Mouse (Mus musculus) erythroblast, embryonic 14.5 days (primary cell): Measurements from ENCODE around the gene Vmn2r12. TPM values are rescaled to one million over a fixed set of nuclear protein-coding genes. Genes with fewer than 3 reads are reported as not detected.
"Not testable (repeated sequence)": the region's sequence is repeated elsewhere in the genome, so short reads cannot be mapped to it uniquely, and the experiment has no call there.

ENCODE experiments used
- H3K27me3 ChIP-seq: 2 replicates; pipeline ENCODE4 v1.6.1; 2012; ENCODE audit warnings: inconsistent platforms; ENCODE audit not compliant: control insufficient read depth
- H3K36me3 ChIP-seq: 2 replicates; pipeline ENCODE4 v1.6.1; 2012; ENCODE audit warnings: mild to moderate bottlenecking, inconsistent platforms; ENCODE audit not compliant: control insufficient read depth
- H3K4me1 ChIP-seq: 2 replicates; pipeline ENCODE4 v1.6.1; 2012; ENCODE audit warnings: inconsistent platforms; ENCODE audit not compliant: control insufficient read depth
- H3K4me3 ChIP-seq: replicated peaks from 2 replicates; pipeline ENCODE3; 2012; ENCODE audit warnings: moderate library complexity, mild to moderate bottlenecking, inconsistent platforms
- H3K9me3 ChIP-seq: 2 replicates; pipeline ENCODE4 v1.6.1; 2012; ENCODE audit warnings: low read length, inconsistent platforms, mixed read lengths; ENCODE audit not compliant: control insufficient read depth
- GATA1 ChIP-seq: IDR thresholded peaks from 2 replicates; pipeline ENCODE4 v1.6.1; 2012; ENCODE audit warnings: low read length, inconsistent platforms, mixed read lengths
- TAL1 ChIP-seq: IDR thresholded peaks from 3 replicates; pipeline ENCODE4 v1.6.1; 2012; ENCODE audit warnings: low read length, inconsistent platforms, mixed read lengths
- polyA plus RNA-seq: library from polyadenylated mRNA; stranded (reverse); fragments of >175 nt; gene quantifications from 2 replicates; pipeline ENCODE4 v1.2.3, GENCODE M21; 2012

The Vmn2r12 gene
- not detected in 2 replicates for polyA plus RNA-seq

DNA sequence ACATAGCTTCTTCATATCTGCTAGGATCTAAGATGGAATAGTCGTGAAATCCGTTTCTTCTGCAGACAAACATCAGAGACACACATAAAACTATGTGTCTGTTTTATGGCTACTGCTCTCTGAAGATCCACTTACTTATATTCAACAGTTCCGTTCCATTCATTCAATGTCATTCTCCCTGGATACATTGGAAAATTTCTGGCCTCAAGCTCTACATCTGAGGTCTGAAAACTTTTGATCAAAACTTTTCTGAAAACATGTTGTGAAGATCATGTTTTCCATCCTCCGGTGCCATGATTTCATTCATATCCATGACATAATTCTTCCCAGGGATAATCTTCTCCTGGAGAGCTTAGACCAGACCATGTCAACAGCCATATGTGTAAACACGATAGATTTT is at the start of gene Vmn2r12:
Gene Vmn2r12 (minus strand): TSS at position 101 of the 400 bp plus-strand sequence.
- H3K4me3 ChIP-seq, H3K4me1 ChIP-seq: not testable (repeated sequence)

DNA sequence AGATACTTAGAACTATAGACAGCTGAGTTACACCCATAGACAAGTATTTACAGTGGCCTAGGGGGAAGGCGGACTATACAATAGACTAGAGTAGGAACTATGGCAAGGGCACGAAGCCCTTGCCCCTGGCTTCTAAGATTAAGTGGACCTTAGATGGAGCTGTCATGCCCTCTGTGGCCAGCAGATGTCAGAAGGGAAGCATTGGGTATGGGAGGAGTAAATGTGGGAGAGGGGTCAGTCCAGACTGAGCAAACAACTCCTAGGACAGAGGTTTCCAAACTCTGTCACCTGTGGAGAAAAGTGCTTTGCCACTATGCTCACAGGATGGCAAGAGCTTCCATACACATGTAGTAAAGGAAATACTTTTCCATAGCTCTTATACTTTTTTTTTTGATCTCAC is 41.8 kb upstream of the Vmn2r12 start:
- H3K9me3 ChIP-seq, result peaks cover 5% of the 10 kb centered on the region; the same call in 1 of the 2 replicates
- no peaks in the 10 kb centered on the region for H3K27me3 ChIP-seq
- H3K36me3 ChIP-seq, result no peaks in the 10 kb centered on the region
- TF ChIP-seq TAL1, result no peak
- TF ChIP-seq GATA1, result no peak
- H3K4me1 ChIP-seq, result no peaks in the 10 kb centered on the region
- no peak overlapping the region for H3K4me3 ChIP-seq

More for the DNA sequence above, at the start of gene Vmn2r12:
- H3K27me3 ChIP-seq, H3K36me3 ChIP-seq: not testable (repeated sequence)
- H3K9me3 ChIP-seq, result peaks cover 11% of the 10 kb centered on the region

GRCm38 (mm10) chr5:109136731-109137130 is 39.0 kb upstream of the Vmn2r12 start:
- Histone ChIP-seq H3K4me1 (no peaks in the 10 kb centered on the region), H3K27me3 (no peaks in the 10 kb centered on the region), H3K9me3 (peaks cover 3% of the 10 kb centered on the region; the same call in 1 of the 2 replicates), H3K36me3 (no peaks in the 10 kb centered on the region), H3K4me3 (no peak overlapping the region)
- TF ChIP-seq TAL1 (no peak), GATA1 (no peak)

- not testable (repeated sequence) for H3K4me1 ChIP-seq, H3K36me3 ChIP-seq, H3K27me3 ChIP-seq, H3K4me3 ChIP-seq
- H3K9me3 ChIP-seq, result peaks cover 11% of the 10 kb centered on the region
Observed at GRCm38 (mm10) chr5:109096482-109096881, 1.3 kb downstream of the Vmn2r12 start.

- H3K9me3 ChIP-seq, H3K27me3 ChIP-seq, H3K4me3 ChIP-seq, H3K4me1 ChIP-seq, H3K36me3 ChIP-seq: not testable (repeated sequence)
Observed at GRCm38 (mm10) chr5:109072016-109072415, 25.7 kb downstream of the Vmn2r12 start.

DNA sequence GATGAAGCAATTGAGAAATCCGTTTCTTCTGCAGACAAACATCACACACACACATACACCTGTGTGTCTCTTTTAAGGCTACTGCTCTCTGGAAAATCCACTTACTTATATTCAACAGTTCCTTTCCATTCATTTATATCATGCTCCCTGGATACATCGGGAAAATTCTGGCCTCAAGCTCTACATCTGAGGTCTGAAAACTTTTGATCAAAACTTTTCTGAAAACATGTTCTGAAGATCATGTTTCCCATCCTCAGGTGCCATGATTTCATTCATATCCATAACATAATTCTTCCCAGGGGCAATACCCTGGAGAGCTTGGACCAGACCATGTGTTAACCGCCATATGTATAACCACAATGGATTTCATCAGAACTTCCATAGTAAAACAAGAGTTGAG is 38.3 kb downstream of the Vmn2r12 start, which contains the start of gene Vmn2r11:
Gene Vmn2r11 (minus strand): TSS at position 101 of the 400 bp plus-strand sequence.
- not testable (repeated sequence) for H3K4me3 ChIP-seq, H3K4me1 ChIP-seq, H3K36me3 ChIP-seq, H3K27me3 ChIP-seq
- H3K9me3 ChIP-seq, result peaks cover 11% of the 10 kb centered on the region

DNA sequence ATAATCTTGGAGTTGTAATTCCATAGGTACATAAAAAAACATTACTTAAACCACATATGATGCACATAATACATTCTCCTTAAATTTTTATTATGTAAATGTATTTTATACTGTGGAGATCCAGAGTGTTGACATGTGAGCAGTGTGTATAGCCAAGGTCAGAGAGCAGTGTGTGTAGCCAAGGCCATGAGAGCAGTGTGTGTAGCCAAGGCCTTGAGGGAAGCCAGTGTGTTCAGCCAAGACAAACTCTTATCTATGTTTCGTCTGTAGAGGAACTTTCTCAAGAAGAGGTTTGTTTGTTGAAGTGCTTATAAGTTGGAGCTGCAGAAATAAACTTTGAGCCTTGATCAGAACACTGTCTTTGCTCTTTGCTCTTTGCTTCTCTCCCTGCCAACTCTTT is 42.5 kb downstream of the Vmn2r12 start:
- Histone ChIP-seq H3K36me3 (no peaks in the 10 kb centered on the region), H3K9me3 (peaks cover 3% of the 10 kb centered on the region; the same call in 1 of the 2 replicates), H3K4me3 (no peak overlapping the region), H3K4me1 (no peaks in the 10 kb centered on the region), H3K27me3 (no peaks in the 10 kb centered on the region)
- TF ChIP-seq GATA1, result no peak

Other genes with a start within 250 kb of the Vmn2r12 start
- 0.01 TPM in 1 of 2 replicates, not detected in the other for gene Vmn2r9, start 245.3 kb downstream of the Vmn2r12 start, polyA plus RNA-seq
- 0.01 TPM in 1 of 2 replicates, not detected in the other for gene Vmn2r10, start 91.4 kb downstream of the Vmn2r12 start, polyA plus RNA-seq
- not detected in 2 replicates for gene Vmn2r11, start 38.4 kb downstream of the Vmn2r12 start, polyA plus RNA-seq
- 0.01 TPM in 1 of 2 replicates, not detected in the other for gene Vmn2r13, start 94.2 kb upstream of the Vmn2r12 start, polyA plus RNA-seq
- gene Vmn2r14, start 126.8 kb upstream of the Vmn2r12 start, polyA plus RNA-seq, result not detected in 2 replicates
- not detected in 2 replicates for gene Vmn2r15, start 199.7 kb upstream of the Vmn2r12 start, polyA plus RNA-seq
- not detected in 2 replicates for gene Vmn2r16, start 232.2 kb upstream of the Vmn2r12 start, polyA plus RNA-seq